Mouse (Mus musculus) lung, adult 2 months (tissue): ENCODE results near the gene 4930550C14Rik.

ENCODE experiments used
- CTCF ChIP-seq: fragments of 200-500 bp; IDR thresholded peaks from 2 replicates; pipeline ENCODE4 v1.5.1; 2011; ENCODE audit warnings: mild to moderate bottlenecking, low read length, control low read depth; ENCODE audit not compliant: insufficient read depth
- POLR2A ChIP-seq: fragments of 200-500 bp; IDR thresholded peaks from 2 replicates; pipeline ENCODE4 v1.6.1; 2011; ENCODE audit warnings: low read depth, mild to moderate bottlenecking, control low read depth, low read length, borderline replicate concordance; ENCODE audit errors: extremely low read depth

GRCm38 (mm10) chr9:53404753-53405722 lies 2.9 kb downstream of the 4930550C14Rik start:
- no peak for TF ChIP-seq CTCF
- peak; percentile 45; the same call in 1 of the 2 replicates for TF ChIP-seq POLR2A
